Mouse (Mus musculus) hindbrain, embryonic 10.5 days (tissue): ENCODE data around the gene Usp30. TPM values are rescaled to one million over a fixed set of nuclear protein-coding genes. Genes with fewer than 3 reads are reported as not detected.
A peak's percentile ranks its signal among the peaks of the same experiment; 100 is the strongest.

ENCODE experiments used
- DNase-seq: peaks from one replicate; pipeline ENCODE4 v3.0.0-alpha.2; 2017; ENCODE audit warnings: low spot score
- H3K27ac ChIP-seq: fragments of 300-500 bp; sonication (generic); 2 replicates; pipeline ENCODE4 v1.5.1; 2016; ENCODE audit warnings: mild to moderate bottlenecking, moderate library complexity
- H3K27me3 ChIP-seq: fragments of 300-500 bp; sonication (generic); 2 replicates; pipeline ENCODE4 v1.6.1; 2016; ENCODE audit warnings: mild to moderate bottlenecking; ENCODE audit not compliant: poor library complexity, insufficient read depth, severe bottlenecking
- H3K36me3 ChIP-seq: fragments of 300-500 bp; sonication (generic); 2 replicates; pipeline ENCODE4 v1.6.1; 2016; ENCODE audit warnings: mild to moderate bottlenecking, moderate library complexity
- H3K4me1 ChIP-seq: fragments of 300-500 bp; sonication (generic); replicated peaks from 2 replicates; pipeline ENCODE4 v1.6.1; 2016; ENCODE audit warnings: mild to moderate bottlenecking
- H3K4me3 ChIP-seq: fragments of 300-500 bp; sonication (generic); 2 replicates; pipeline ENCODE4 v1.5.1; 2016; ENCODE audit warnings: mild to moderate bottlenecking, moderate library complexity
- H3K9me3 ChIP-seq: fragments of 300-500 bp; sonication (generic); 2 replicates; pipeline ENCODE4 v1.6.1; 2016; ENCODE audit warnings: mild to moderate bottlenecking, moderate library complexity
- WGBS: fragments of 180-500 bp; shearing (Covaris S2); methylation state at CpG from one replicate; pipeline ENCODE4 v1.1.7; 2016; 5-methylcytosine and 5-hydroxymethylcytosine counted together
- polyA plus RNA-seq: library from polyadenylated mRNA; unstranded; fragments of >200 nt; fragmentation: Nextera tagmentation; extraction: Ambion mirVana; gene quantifications from 2 replicates; pipeline ENCODE4 v1.2.1, GENCODE M21; 2016

Gene Usp30
- polyA plus RNA-seq, 1 experiment from 2014 or later: 13.2 TPM

DNA sequence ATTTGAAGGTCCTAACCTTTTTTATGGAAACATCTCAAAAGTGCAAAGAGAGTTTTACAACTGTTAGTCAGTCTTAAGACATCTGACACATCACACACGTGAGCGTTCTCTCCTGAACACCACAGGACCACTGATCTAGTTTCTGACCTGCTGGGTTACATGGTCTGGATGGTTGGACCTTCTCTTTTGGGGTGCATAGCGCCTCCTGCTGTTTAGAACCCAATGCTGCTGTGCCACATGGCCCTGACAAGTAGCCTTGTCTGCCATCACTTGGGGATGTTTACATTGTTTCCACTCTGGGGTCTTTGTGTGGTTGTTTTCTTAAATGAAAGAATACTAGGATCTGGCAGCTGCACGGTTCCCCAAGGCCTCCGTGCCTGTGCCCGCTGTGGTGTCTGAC lies 48.1 kb downstream of the Usp30 start:
- Histone ChIP-seq H3K27me3 (no peaks in the 10 kb centered on the region), H3K36me3 (peaks cover 98% of the 10 kb centered on the region), H3K27ac (no peak overlapping the region), H3K9me3 (no peaks in the 10 kb centered on the region), H3K4me1 (no peaks in the 10 kb centered on the region), H3K4me3 (no peak overlapping the region)
- DNase-seq: no peak
- WGBS: 86% methylated on average over 6 of the region's 6 CpGs

- WGBS: 91% methylated on average over 5 of the region's 5 CpGs
- DNase-seq: no peak
- H3K36me3 ChIP-seq: peaks cover 98% of the 10 kb centered on the region
- H3K4me1 ChIP-seq: no peaks in the 10 kb centered on the region
- H3K27ac ChIP-seq: no peak overlapping the region
- H3K9me3 ChIP-seq: no peaks in the 10 kb centered on the region
- H3K4me3 ChIP-seq: no peak overlapping the region
- no peaks in the 10 kb centered on the region for H3K27me3 ChIP-seq
Measured at GRCm38 (mm10) chr5:114115030-114115429, 49.8 kb downstream of the Usp30 start.

- WGBS: 89% methylated on average over 7 of the region's 7 CpGs
- H3K36me3 ChIP-seq: peaks cover 98% of the 10 kb centered on the region
Measured at GRCm38 (mm10) chr5:114116586-114116985, 51.3 kb downstream of the Usp30 start.

GRCm38 (mm10) chr5:114119806-114120205 lies 54.5 kb downstream of the Usp30 start:
- H3K27me3 ChIP-seq: no peaks in the 10 kb centered on the region
- no peak overlapping the region for H3K27ac ChIP-seq
- H3K36me3 ChIP-seq: peaks cover 98% of the 10 kb centered on the region
- 90% methylated on average over 4 of the region's 4 CpGs for WGBS
- H3K4me3 ChIP-seq: no peak overlapping the region
- no peaks in the 10 kb centered on the region for H3K9me3 ChIP-seq
- H3K4me1 ChIP-seq: no peaks in the 10 kb centered on the region
- DNase-seq: no peak

More at GRCm38 (mm10) chr5:114116586-114116985, 51.3 kb downstream of the Usp30 start:
- DNase-seq: no peak
- H3K4me1 ChIP-seq: no peaks in the 10 kb centered on the region
- no peak overlapping the region for H3K4me3 ChIP-seq
- no peaks in the 10 kb centered on the region for H3K27me3 ChIP-seq
- no peaks in the 10 kb centered on the region for H3K9me3 ChIP-seq
- H3K27ac ChIP-seq: no peak overlapping the region

DNA sequence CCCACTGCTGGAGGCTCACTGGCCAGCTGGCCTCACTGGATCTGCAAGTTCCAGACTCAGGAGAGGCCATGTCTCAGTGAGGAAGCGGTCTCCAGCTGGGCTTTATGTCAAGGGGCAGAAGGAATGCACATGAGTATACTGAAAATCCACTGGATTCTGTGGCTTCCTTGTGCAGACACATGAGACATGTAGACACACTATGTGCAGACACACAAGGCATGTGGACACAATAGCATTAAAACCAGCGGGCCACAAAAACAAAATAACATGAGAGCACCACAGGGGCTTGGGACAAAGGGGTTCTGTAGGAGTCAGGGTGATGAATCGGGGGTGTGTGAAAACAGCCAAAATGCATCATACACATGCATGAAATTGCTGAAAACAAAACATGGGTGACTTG lies 60.7 kb downstream of the Usp30 start:
- Histone ChIP-seq H3K36me3 (peaks cover 49% of the 10 kb centered on the region), H3K4me1 (peaks cover 27% of the 10 kb centered on the region), H3K27ac (no peak overlapping the region), H3K4me3 (no peak overlapping the region), H3K9me3 (no peaks in the 10 kb centered on the region), H3K27me3 (no peaks in the 10 kb centered on the region)
- 90% methylated on average over 3 of the region's 3 CpGs for WGBS
- no peak for DNase-seq

GRCm38 (mm10) chr5:114126499-114127244 lies 61.4 kb downstream of the Usp30 start:
- Histone ChIP-seq H3K36me3 (peaks cover 43% of the 10 kb centered on the region), H3K4me1 (peaks cover 34% of the 10 kb centered on the region), H3K27me3 (no peaks in the 10 kb centered on the region), H3K4me3 (peak overlapping the region; percentile 76), H3K27ac (peak overlapping the region; percentile 92; the same call in 1 of the 2 replicates), H3K9me3 (no peaks in the 10 kb centered on the region)
- no peak for DNase-seq
- WGBS: 87% methylated on average over 7 of the region's 7 CpGs

DNA sequence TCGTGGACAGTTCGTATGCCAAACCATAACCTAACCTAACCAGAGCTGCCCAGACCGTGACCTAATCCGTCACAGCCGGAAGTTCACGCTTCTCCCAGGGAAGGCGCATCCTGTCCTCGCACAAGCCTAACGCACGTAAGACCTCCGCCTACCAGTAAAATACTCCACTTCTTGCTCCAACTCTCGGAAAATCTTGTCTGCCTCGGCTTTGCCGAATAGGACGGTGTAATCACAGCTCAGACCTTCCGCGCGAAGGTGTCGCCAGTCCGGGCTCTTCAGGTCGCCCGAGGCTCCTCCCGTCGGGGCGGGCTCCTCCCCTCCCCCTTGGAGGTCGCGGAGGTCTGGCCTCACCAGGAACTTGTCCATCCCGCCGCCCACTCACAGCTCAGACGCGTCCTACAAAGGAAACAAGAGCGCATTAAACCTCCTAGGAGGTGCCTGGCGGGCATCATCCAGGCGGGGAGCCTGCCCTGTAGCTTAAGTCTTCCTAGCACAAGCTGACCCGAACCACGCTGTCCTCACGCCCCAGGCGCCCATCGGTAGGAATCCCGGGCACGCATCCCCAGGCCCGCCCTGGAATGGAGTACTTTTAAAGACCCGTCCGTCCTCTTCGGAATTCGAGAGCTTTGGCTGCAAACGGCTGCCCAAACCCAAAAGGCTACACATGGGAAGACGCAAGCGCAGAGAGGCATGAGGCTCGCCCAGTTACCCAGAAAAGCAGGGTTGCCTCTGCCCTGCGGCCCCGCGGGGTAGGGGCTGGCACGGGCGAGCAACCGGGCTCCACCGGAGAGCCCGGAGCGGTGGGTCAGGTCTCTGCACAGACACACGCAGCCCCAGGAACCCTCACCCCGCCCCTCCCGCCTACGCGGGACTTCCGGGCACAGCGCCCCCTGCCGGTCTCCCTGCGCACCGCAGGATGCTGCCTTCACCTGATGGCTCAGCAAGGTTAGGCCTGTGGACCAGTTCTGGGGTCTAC lies 62.4 kb downstream of the Usp30 start, which contains the start of gene Alkbh2:
TSS of gene Alkbh2 (minus strand) at position 845 of the 976 bp plus-strand sequence.
- WGBS: under 1% methylated on average over 69 of the region's 69 CpGs
- DNase-seq: peak; percentile 93
- Histone ChIP-seq H3K9me3 (no peaks in the 10 kb centered on the region), H3K27ac (peak within 1 kb of the TSS; percentile 92), H3K36me3 (peaks cover 37% of the 10 kb centered on the region), H3K27me3 (no peaks in the 10 kb centered on the region), H3K4me1 (peaks cover 44% of the 10 kb centered on the region), H3K4me3 (peak within 1 kb of the TSS; percentile 76)

DNA sequence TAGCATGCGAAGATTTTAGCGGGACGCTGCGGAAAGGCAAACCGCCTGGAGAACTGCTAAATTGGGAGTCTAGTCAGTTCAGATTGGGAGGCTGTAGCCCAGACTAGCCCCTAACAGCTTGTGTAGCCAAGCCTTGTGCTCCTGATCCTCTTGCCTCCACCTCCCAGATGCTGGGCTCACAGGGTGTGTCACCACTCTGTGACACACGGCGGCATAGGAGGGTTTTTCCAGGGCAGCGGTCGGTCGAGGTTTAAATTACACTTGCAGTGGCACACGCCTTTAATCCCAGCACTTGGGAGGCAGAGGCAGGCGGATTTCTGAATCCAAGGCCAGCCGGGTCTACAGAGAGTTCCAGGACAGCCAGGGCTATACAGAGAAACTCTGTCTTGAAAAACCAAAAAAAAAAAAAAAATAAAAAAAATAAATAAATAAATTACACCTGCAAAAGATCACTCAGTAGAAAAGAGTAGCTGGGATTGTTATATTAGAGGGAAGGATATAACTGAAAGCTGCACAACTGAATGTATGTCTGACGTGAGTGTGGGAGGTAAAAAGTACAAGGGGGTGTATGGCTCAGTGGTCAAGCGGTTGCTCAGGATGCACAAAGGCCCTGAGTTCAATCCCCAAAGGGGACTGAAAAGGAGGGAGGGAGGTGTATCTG lies 64.4 kb downstream of the Usp30 start:
- H3K9me3 ChIP-seq: no peaks in the 10 kb centered on the region
- WGBS: 80% methylated on average over 15 of the region's 15 CpGs
- peak overlapping the region; percentile 92 for H3K4me3 ChIP-seq
- H3K27ac ChIP-seq: peak overlapping the region; percentile 86; the same call in 1 of the 2 replicates
- no peaks in the 10 kb centered on the region for H3K27me3 ChIP-seq
- peaks cover 31% of the 10 kb centered on the region for H3K36me3 ChIP-seq
- DNase-seq: no peak
- H3K4me1 ChIP-seq: peaks cover 60% of the 10 kb centered on the region

GRCm38 (mm10) chr5:114130211-114130605 lies 64.9 kb downstream of the Usp30 start, which contains the start of gene Ung:
TSS of gene Ung (plus strand) at chr5:114130386.
- peak within 1 kb of the TSS; percentile 86 for H3K27ac ChIP-seq
- H3K27me3 ChIP-seq: no peaks in the 10 kb centered on the region
- H3K4me3 ChIP-seq: peak within 1 kb of the TSS; percentile 92
- H3K36me3 ChIP-seq: peaks cover 31% of the 10 kb centered on the region
- under 1% methylated on average over 29 of the region's 29 CpGs for whole genome bisulfite sequencing
- H3K9me3 ChIP-seq: no peaks in the 10 kb centered on the region
- peaks cover 60% of the 10 kb centered on the region for H3K4me1 ChIP-seq
- DNase-seq: peak; percentile 75

- H3K27me3 ChIP-seq: no peaks in the 10 kb centered on the region
- H3K4me3 ChIP-seq: peak overlapping the region; percentile 92
- peak; percentile 94 for DNase-seq
- peaks cover 60% of the 10 kb centered on the region for H3K4me1 ChIP-seq
- 0% methylated on average over 87 of the region's 87 CpGs for WGBS
- no peaks in the 10 kb centered on the region for H3K9me3 ChIP-seq
- peaks cover 31% of the 10 kb centered on the region for H3K36me3 ChIP-seq
- H3K27ac ChIP-seq: peak overlapping the region; percentile 86
Measured at GRCm38 (mm10) chr5:114130698-114131520, 65.6 kb downstream of the Usp30 start.

GRCm38 (mm10) chr5:114131521-114131840 lies 66.2 kb downstream of the Usp30 start:
- peak overlapping the region; percentile 86 for H3K27ac ChIP-seq
- H3K4me1 ChIP-seq: peaks cover 60% of the 10 kb centered on the region
- no peak for DNase-seq
- H3K27me3 ChIP-seq: no peaks in the 10 kb centered on the region
- H3K9me3 ChIP-seq: no peaks in the 10 kb centered on the region
- under 1% methylated on average over 15 of the region's 15 CpGs for WGBS
- H3K36me3 ChIP-seq: peaks cover 37% of the 10 kb centered on the region
- peak overlapping the region; percentile 92 for H3K4me3 ChIP-seq

- H3K27ac ChIP-seq: no peak overlapping the region
- peaks cover 50% of the 10 kb centered on the region for H3K36me3 ChIP-seq
- H3K4me3 ChIP-seq: peak overlapping the region; percentile 92; the same call in 1 of the 2 replicates
- no peak for DNase-seq
- no peaks in the 10 kb centered on the region for H3K27me3 ChIP-seq
- H3K9me3 ChIP-seq: no peaks in the 10 kb centered on the region
- peaks cover 51% of the 10 kb centered on the region for H3K4me1 ChIP-seq
- 75% methylated on average over 6 of the region's 6 CpGs for WGBS
Measured at GRCm38 (mm10) chr5:114132841-114133240, 67.6 kb downstream of the Usp30 start.
